Mouse (Mus musculus) neural tube, embryonic 15.5 days (tissue): Measurements from ENCODE around the gene Nup62. TPM values are rescaled to one million over a fixed set of nuclear protein-coding genes. Genes with fewer than 3 reads are reported as not detected.

Experiments used
- ATAC-seq: fragments of 200-750 bp; cut with Nextera tagmentation; 2 replicates; pipeline ENCODE4 v1.8.0; 2017; ENCODE audit warnings: mild to moderate bottlenecking, moderate TSS enrichment, moderate library complexity; ENCODE audit not compliant: low FRiP score
- H3K27ac ChIP-seq: fragments of 300-500 bp; sonication (generic); replicated peaks from 2 replicates; pipeline ENCODE4 v1.5.1; 2015; ENCODE audit warnings: mild to moderate bottlenecking, inconsistent platforms
- H3K27me3 ChIP-seq: fragments of 300-500 bp; sonication (generic); replicated peaks from 2 replicates; pipeline ENCODE4 v1.6.1; 2015; ENCODE audit warnings: inconsistent platforms
- H3K36me3 ChIP-seq: fragments of 300-500 bp; sonication (generic); 2 replicates; pipeline ENCODE4 v1.6.1; 2015; ENCODE audit warnings: inconsistent platforms
- H3K4me1 ChIP-seq: fragments of 300-500 bp; sonication (generic); 2 replicates; pipeline ENCODE4 v1.6.1; 2015; ENCODE audit warnings: inconsistent platforms
- H3K4me2 ChIP-seq: fragments of 300-500 bp; sonication (generic); 2 replicates; pipeline ENCODE4 v1.6.1; 2015; ENCODE audit warnings: inconsistent platforms, mild to moderate bottlenecking, moderate library complexity
- H3K4me3 ChIP-seq: fragments of 300-500 bp; sonication (generic); replicated peaks from 2 replicates; pipeline ENCODE4 v1.5.1; 2015; ENCODE audit warnings: mild to moderate bottlenecking, inconsistent platforms
- H3K9ac ChIP-seq: fragments of 300-500 bp; sonication (generic); replicated peaks from 2 replicates; pipeline ENCODE4 v1.6.1; 2015; ENCODE audit warnings: mild to moderate bottlenecking, inconsistent platforms
- H3K9me3 ChIP-seq: fragments of 300-500 bp; sonication (generic); replicated peaks from 2 replicates; pipeline ENCODE4 v1.6.1; 2016; ENCODE audit warnings: inconsistent platforms
- WGBS: fragments of 180-500 bp; shearing (Covaris S2); methylation state at CpG from one replicate; pipeline ENCODE4 v1.1.7; 2015; ENCODE audit warnings: mixed read lengths; 5-methylcytosine and 5-hydroxymethylcytosine counted together
- polyA plus RNA-seq: library from polyadenylated mRNA; unstranded; fragments of >200 nt; fragmentation: Nextera tagmentation; extraction: Ambion mirVana; gene quantifications from 2 replicates; pipeline ENCODE4 v1.2.1, GENCODE M21; 2015

Nup62 gene
- polyA plus RNA-seq, 1 experiment from 2014 or later: 40.7 TPM

- Histone ChIP-seq H3K9ac (no peak overlapping the region), H3K9me3 (no peaks in the 10 kb centered on the region), H3K4me3 (no peak overlapping the region), H3K4me1 (peaks cover 63% of the 10 kb centered on the region), H3K4me2 (no peak overlapping the region), H3K36me3 (no peaks in the 10 kb centered on the region), H3K27me3 (no peaks in the 10 kb centered on the region), H3K27ac (no peak overlapping the region)
- no peak for ATAC-seq
- WGBS: 79% methylated on average over 5 of the region's 5 CpGs
Measured at GRCm38 (mm10) chr7:44819863-44820262, 4.0 kb downstream of the Nup62 start.

- no peak overlapping the region for H3K4me3 ChIP-seq
- ATAC-seq: no peak
- no peaks in the 10 kb centered on the region for H3K36me3 ChIP-seq
- no peak overlapping the region for H3K27ac ChIP-seq
- no peak overlapping the region for H3K4me2 ChIP-seq
- H3K9ac ChIP-seq: no peak overlapping the region
- 90% methylated on average over 3 of the region's 3 CpGs for WGBS
- H3K27me3 ChIP-seq: no peaks in the 10 kb centered on the region
- H3K9me3 ChIP-seq: no peaks in the 10 kb centered on the region
- peaks cover 60% of the 10 kb centered on the region for H3K4me1 ChIP-seq
Measured at GRCm38 (mm10) chr7:44820525-44820924, 4.6 kb downstream of the Nup62 start.

- 89% methylated on average over 7 of the region's 7 CpGs for WGBS
- H3K36me3 ChIP-seq: no peaks in the 10 kb centered on the region
Measured at GRCm38 (mm10) chr7:44821666-44822448, 6.0 kb downstream of the Nup62 start.

GRCm38 (mm10) chr7:44823409-44823808 lies 7.5 kb downstream of the Nup62 start:
- Histone ChIP-seq H3K36me3 (no peaks in the 10 kb centered on the region; the same call in 1 of the 2 replicates), H3K27me3 (no peaks in the 10 kb centered on the region), H3K4me2 (no peak overlapping the region), H3K4me1 (peaks cover 43% of the 10 kb centered on the region), H3K4me3 (no peak overlapping the region), H3K27ac (no peak overlapping the region), H3K9me3 (no peaks in the 10 kb centered on the region), H3K9ac (no peak overlapping the region)
- no peak for ATAC-seq
- 35% methylated on average over 7 of the region's 7 CpGs for WGBS

More at GRCm38 (mm10) chr7:44821666-44822448, 6.0 kb downstream of the Nup62 start:
- no peak overlapping the region for H3K9ac ChIP-seq
- no peaks in the 10 kb centered on the region for H3K9me3 ChIP-seq
- ATAC-seq: no peak
- peaks cover 58% of the 10 kb centered on the region for H3K4me1 ChIP-seq
- H3K27ac ChIP-seq: no peak overlapping the region
- no peaks in the 10 kb centered on the region for H3K27me3 ChIP-seq
- H3K4me2 ChIP-seq: no peak overlapping the region
- H3K4me3 ChIP-seq: no peak overlapping the region

GRCm38 (mm10) chr7:44824872-44825271 lies 9.0 kb downstream of the Nup62 start:
- Histone ChIP-seq H3K27ac (no peak overlapping the region), H3K9ac (no peak overlapping the region), H3K4me1 (peaks cover 28% of the 10 kb centered on the region), H3K36me3 (peaks cover 14% of the 10 kb centered on the region), H3K4me3 (no peak overlapping the region), H3K27me3 (no peaks in the 10 kb centered on the region), H3K4me2 (no peak overlapping the region), H3K9me3 (no peaks in the 10 kb centered on the region)
- WGBS: 24% methylated on average over 3 of the region's 3 CpGs
- peak; percentile 76 for ATAC-seq

GRCm38 (mm10) chr7:44826771-44827170 lies 10.9 kb downstream of the Nup62 start:
- ATAC-seq: no peak
- Histone ChIP-seq H3K9ac (no peak overlapping the region), H3K9me3 (no peaks in the 10 kb centered on the region), H3K27me3 (no peaks in the 10 kb centered on the region), H3K4me1 (peaks cover 17% of the 10 kb centered on the region; the same call in 1 of the 2 replicates), H3K27ac (no peak overlapping the region), H3K4me2 (no peak overlapping the region), H3K36me3 (peaks cover 33% of the 10 kb centered on the region), H3K4me3 (no peak overlapping the region)
- 91% methylated on average over 3 of the region's 3 CpGs for WGBS

- no peak overlapping the region for H3K27ac ChIP-seq
Measured at GRCm38 (mm10) chr7:44828706-44829105, 12.8 kb downstream of the Nup62 start.

GRCm38 (mm10) chr7:44832763-44833162 lies 16.9 kb downstream of the Nup62 start:
- Histone ChIP-seq H3K9me3 (no peaks in the 10 kb centered on the region), H3K27me3 (no peaks in the 10 kb centered on the region), H3K4me3 (no peak overlapping the region), H3K9ac (no peak overlapping the region), H3K4me1 (no peaks in the 10 kb centered on the region), H3K36me3 (peaks cover 38% of the 10 kb centered on the region), H3K27ac (no peak overlapping the region), H3K4me2 (no peak overlapping the region)
- no peak for ATAC-seq
- WGBS: 84% methylated on average over 4 of the region's 4 CpGs

More at GRCm38 (mm10) chr7:44828706-44829105, 12.8 kb downstream of the Nup62 start:
- Histone ChIP-seq H3K36me3 (peaks cover 38% of the 10 kb centered on the region), H3K27me3 (no peaks in the 10 kb centered on the region), H3K4me2 (no peak overlapping the region), H3K4me3 (no peak overlapping the region), H3K9me3 (no peaks in the 10 kb centered on the region), H3K4me1 (peaks cover 14% of the 10 kb centered on the region; the same call in 1 of the 2 replicates), H3K9ac (no peak overlapping the region)
- no peak for ATAC-seq
- 93% methylated on average over 5 of the region's 5 CpGs for WGBS

GRCm38 (mm10) chr7:44835373-44836015 lies 19.6 kb downstream of the Nup62 start:
- Histone ChIP-seq H3K4me3 (no peak overlapping the region), H3K4me1 (peaks cover 14% of the 10 kb centered on the region), H3K9me3 (no peaks in the 10 kb centered on the region), H3K27me3 (peaks cover 10% of the 10 kb centered on the region), H3K36me3 (peaks cover 22% of the 10 kb centered on the region), H3K9ac (no peak overlapping the region), H3K27ac (no peak overlapping the region), H3K4me2 (no peak overlapping the region)
- 94% methylated on average over 1 of the region's 1 CpGs for WGBS
- no peak for ATAC-seq

- Histone ChIP-seq H3K4me3 (no peak overlapping the region), H3K36me3 (peaks cover 22% of the 10 kb centered on the region), H3K4me2 (no peak overlapping the region), H3K27ac (no peak overlapping the region), H3K4me1 (peaks cover 16% of the 10 kb centered on the region), H3K9me3 (no peaks in the 10 kb centered on the region), H3K27me3 (peaks cover 15% of the 10 kb centered on the region), H3K9ac (no peak overlapping the region)
- 52% methylated on average over 3 of the region's 3 CpGs for WGBS
- no peak for ATAC-seq
Measured at GRCm38 (mm10) chr7:44836016-44836404, 20.1 kb downstream of the Nup62 start.

- WGBS: 90% methylated on average over 9 of the region's 9 CpGs
- Histone ChIP-seq H3K4me1 (peaks cover 16% of the 10 kb centered on the region), H3K9ac (no peak overlapping the region), H3K4me3 (no peak overlapping the region), H3K27me3 (peaks cover 19% of the 10 kb centered on the region), H3K27ac (no peak overlapping the region), H3K36me3 (peaks cover 22% of the 10 kb centered on the region; the same call in 1 of the 2 replicates), H3K9me3 (no peaks in the 10 kb centered on the region), H3K4me2 (no peak overlapping the region)
- ATAC-seq: no peak
Measured at GRCm38 (mm10) chr7:44836423-44837053, 20.6 kb downstream of the Nup62 start.
